Mouse (Mus musculus): ENCODE measurements around the gene Ttc33.

- no peak for TF ChIP-seq CTCF (IDR thresholded peaks at IDR 0.05; ENCODE audit: low read depth)
- no peak for TF ChIP-seq EP300 (IDR thresholded peaks at IDR 0.05; ENCODE audit: low read depth)
These were observed 30.2 kb upstream of the Ttc33 start for GRCm38 (mm10) chr15:5155093-5155492.

Data from liver, embryonic 14.5 days (tissue).